Mouse (Mus musculus) spleen, adult 12 weeks (tissue): ENCODE results near the gene Cops4.

ENCODE experiments used
- DNase-seq: peaks from one replicate; pipeline ENCODE4 v3.0.0; 2022; ENCODE audit warnings: low spot score

Cops4 gene

DNA sequence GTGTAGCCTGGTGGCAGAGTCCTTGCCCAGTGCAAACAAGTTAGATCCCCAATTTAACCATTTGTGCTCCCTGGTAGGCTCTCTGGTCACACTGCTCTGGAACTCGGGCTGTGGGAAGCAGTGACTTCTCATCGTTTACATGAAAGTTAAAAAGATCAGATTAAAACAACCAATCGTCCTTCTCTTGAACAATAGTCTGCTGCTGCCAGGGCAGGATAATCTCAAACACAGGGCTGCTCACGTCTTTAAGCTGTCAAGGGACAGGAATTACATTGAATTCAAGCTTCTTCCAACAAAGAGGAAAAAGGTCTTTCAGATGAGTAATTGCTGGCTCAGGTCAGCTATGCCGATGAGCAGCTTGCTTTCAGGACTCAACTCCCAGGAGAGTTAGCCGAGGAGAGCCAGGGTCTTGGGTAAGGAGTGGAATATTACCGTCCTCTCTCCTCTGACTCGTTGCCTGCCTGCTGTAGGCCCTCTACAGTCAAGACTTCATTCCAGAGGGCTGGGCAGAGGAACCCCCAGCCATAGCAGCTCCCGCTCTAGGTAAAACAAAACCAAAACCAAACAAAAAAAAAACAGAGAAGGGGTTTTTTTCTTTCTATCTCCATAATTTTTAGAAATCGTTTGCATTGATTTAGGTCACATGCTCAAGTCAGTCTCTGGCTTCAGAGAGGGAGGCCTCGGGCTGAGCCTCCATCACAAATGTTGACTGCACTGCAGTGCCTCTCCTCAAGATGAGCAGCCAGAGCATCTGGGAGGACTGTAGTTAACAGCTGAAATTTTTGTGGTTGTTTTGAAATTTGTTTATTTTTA lies 63.7 kb downstream of the Cops4 start:
- no peak for DNase-seq

DNA sequence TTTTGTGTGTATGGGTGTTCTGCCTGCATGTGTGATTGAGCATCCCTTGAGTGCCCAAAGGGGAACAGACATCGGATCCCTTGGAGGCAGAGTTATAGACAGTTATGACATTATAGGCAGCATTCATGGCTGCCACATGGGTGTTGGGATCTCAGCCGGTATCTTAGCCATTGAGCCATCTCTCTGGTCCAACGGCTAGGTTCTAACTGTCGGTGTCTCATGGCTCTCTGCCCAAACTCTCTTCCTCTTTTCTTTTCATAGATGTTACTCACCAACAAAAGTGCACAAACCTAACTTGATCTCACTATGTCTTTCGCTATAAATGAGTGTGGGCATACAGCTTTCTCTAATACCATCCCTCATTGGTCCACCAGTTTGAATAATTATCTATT lies 64.3 kb downstream of the Cops4 start:
- DNase-seq: no peak

DNA sequence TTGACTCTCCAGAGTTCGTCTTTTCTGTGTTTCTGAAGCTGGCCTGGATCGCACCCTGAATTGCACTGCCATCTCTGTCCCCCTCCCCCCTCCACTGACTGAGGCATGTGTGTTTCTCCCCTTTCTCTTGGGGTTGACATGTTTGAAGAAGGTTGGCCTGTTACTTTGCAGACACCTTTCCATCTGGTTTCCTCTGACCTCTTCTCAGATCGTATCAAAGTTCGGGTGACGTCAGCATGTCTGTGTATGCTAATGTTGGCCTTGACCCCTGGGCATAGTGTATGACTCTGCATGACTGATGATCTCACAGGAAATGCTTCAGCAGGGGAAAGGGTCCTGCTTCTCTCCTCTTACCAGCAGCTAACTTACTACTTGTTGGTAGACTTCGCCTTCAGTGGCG lies 65.0 kb downstream of the Cops4 start:
- no peak for DNase-seq

DNA sequence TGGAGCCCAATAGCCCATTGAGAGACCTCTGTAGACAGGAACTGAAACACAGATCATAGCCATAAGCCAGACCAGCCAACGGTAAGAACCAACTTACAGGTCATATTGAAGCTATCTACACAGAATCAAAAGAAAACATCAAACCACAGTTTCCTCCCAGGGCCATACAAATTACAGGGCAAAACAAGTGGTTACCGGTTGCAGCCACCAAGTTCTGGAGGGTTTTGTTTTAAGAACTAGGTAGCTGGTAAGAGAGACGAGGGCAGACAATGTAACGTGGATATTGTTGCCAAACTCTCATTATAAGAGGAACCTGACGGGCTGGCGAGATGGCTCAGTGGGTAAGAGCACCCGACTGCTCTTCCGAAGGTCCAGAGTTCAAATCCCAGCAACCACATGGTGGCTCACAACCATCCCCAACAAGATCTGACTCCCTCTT lies 67.1 kb downstream of the Cops4 start:
- DNase-seq: peak; percentile 49

DNA sequence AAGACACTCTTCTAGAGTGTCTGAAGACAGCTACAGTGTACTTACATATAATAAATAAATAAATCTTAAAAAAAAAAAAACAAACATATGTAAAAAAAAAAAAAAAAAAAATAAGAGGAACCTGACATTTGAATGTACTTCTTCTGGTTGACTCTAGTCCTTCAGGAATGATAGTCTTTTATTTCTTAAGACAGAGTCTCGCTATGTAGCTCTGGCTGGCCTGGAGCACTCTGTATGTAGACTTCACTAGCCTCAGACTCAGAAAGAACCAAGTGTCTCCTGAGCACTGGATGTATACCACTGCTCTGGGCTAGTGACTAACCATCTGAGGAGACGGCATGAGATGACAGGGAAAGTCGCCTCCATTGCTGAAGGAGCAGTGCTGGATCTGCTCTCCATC lies 67.5 kb downstream of the Cops4 start:
- DNase-seq: no peak

DNA sequence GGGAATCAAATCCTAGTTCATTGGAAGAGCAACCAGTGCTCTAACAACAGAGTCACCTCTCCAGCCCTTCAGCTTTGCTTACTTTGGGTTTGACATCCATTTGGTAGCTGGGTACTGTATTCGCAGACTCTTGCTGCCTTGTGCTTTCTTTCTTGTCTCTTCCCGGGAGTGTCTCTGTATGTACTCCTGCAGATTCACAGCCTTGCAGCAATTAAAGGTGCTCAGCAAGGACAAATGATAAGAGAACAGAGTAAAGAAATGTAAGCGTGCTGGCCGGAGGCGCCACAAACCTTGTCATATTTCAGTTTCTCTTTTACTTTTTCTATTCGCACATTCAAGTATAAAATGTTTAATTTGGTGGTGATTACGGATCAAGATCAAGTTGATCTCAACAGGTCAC lies 69.0 kb downstream of the Cops4 start:
- no peak for DNase-seq

DNA sequence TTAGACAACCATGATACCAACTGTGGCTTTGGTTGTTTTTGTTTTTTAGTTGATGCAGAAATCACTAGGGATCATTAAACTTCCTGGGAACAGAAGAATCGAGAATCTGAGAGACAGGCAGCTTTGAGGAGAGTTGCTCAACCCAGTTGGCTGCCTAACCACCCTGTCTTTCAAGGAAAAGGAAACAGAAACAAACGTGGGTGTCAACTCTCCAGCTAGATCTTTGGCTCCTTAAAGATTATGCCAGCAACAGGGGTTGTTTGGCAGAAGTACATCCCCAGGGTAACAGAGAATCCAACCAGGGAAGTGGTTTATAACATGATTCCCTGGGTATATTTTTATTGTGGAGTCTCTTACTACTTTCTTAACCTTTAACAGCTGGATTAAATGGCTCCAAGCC lies 69.5 kb downstream of the Cops4 start:
- no peak for DNase-seq

DNA sequence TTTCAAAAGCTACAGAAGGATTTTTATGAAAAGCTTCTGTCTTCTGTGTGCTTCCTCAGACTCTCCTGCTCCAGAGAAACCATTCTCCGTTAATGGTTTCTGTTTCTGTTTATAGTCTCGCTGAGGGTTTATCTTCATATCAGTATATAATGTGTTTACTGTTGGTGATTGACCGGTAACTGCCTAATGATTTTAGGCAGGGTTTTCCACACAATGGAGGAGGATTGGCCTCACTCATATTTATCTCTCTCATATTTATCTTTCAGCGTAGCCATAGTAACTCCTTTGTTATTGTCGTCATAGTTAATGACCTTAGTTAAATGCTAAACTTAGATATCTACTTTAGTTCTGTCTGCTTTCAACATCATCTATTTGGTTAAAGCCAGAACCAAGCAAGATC lies 72.4 kb downstream of the Cops4 start:
- DNase-seq: no peak

DNA sequence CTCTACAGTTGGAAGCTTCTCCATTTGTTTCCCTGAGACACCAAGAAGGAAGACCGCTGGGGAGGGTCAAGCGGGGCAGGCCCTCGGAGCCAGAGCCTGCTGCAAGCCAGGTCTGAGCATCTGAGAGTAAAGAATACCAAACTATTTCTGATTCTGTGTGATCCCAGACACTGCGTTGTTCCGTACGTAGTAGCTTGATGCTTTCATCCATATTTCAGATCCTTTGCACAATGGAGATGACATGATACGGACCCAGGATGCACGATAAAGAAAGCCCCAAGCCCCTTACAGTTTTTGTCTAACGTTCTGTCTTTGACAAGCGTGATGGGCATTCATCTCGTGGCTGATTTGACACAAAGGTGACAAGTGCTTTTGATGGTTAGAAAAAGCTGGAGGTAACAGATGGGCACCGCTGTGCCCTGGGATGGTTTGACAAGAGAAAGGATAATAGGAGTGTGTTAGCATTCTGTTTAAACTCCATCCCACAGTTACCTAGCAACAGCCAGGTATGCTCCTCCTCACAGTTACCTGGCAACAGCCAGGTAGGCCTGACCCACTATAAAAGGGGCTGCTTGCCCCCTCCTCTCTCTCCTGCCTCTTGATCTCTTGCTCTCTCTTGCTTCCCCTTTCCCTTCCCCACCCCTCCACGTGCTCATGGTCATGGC lies 76.8 kb downstream of the Cops4 start:
- no peak for DNase-seq

DNA sequence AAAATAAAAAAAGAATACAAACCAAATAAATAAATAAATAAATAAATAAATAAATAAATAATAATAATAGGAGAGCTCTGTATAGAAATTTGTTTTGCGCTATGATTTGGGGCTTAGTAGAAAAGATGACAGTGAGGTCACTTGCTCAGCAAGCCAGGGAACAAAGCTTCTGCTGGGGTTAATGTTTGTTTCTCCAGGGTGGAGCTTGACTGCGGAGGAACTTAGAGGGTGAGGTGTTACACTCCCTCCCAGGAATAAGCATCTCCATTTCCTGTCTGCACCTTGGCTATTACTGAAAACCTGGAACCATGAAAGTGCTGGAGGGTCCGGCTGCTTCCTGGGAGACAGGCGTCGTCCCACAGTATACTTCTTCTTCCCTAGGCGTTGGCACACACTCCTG lies 77.9 kb downstream of the Cops4 start:
- no peak for DNase-seq
